In genomic region chr5:137054873-137055272, GRCm38 (mm10) we compare ENCODE assay signal across 31 mouse cellular contexts. TPM values are rescaled to one million over a fixed set of nuclear protein-coding genes. Genes with fewer than 3 reads are reported as not detected.
"Had no signal": no experiment of that assay in that cellular context is flagged by ENCODE, and none has a peak within 500 bp of the region (broad histone marks: within the 10 kb centered on the region; RNA-seq: fewer than 3 reads in every experiment).

No protein-coding gene starts in this region.

- ATAC-seq: hindbrain, postnatal 0 days had no signal

- H3K4me1 ChIP-seq: heart, embryonic 13.5 days; heart, embryonic 15.5 days; hindbrain, embryonic 13.5 days; hindbrain, embryonic 15.5 days; kidney, embryonic 15.5 days; limb, embryonic 13.5 days; limb, embryonic 15.5 days; liver, embryonic 13.5 days had no signal

- H3K4me2 ChIP-seq: heart, embryonic 11.5 days; heart, embryonic 13.5 days; heart, embryonic 15.5 days; hindbrain, embryonic 13.5 days; hindbrain, embryonic 15.5 days; kidney, embryonic 15.5 days; limb, embryonic 13.5 days; limb, embryonic 15.5 days; liver, embryonic 13.5 days had no signal

- H3K9me3 ChIP-seq: heart, embryonic 13.5 days; heart, embryonic 15.5 days; hindbrain, embryonic 15.5 days; kidney, embryonic 15.5 days; limb, embryonic 13.5 days; limb, embryonic 15.5 days; liver, embryonic 13.5 days had no signal

- DNase-seq: gastrocnemius, postnatal 14 days; gastrocnemius, postnatal 36 days; heart, adult 11 months; heart, adult 2 months; heart, postnatal 14 days; heart, postnatal 36 days; kidney, adult 11 months; kidney, adult 2 months; kidney, adult 9 months; kidney, postnatal 14 days; kidney, postnatal 36 days; layer of hippocampus, adult 9-11 months; layer of hippocampus, postnatal 36 days; left cerebral cortex, postnatal 4 days; liver, embryonic 13.5 days had no signal

- H3K4me3 ChIP-seq: heart, adult 2 months; heart, embryonic 13.5 days; heart, embryonic 15.5 days; hindbrain, embryonic 13.5 days; hindbrain, embryonic 15.5 days; kidney, embryonic 15.5 days; limb, embryonic 13.5 days; limb, embryonic 15.5 days; liver, embryonic 13.5 days had no signal

- H3K27me3 ChIP-seq: heart, embryonic 13.5 days; heart, embryonic 15.5 days; hindbrain, embryonic 13.5 days; hindbrain, embryonic 15.5 days; kidney, embryonic 15.5 days; limb, embryonic 13.5 days; limb, embryonic 15.5 days had no signal

- H3K36me3 ChIP-seq: heart, embryonic 13.5 days; heart, embryonic 15.5 days; hindbrain, embryonic 13.5 days; hindbrain, embryonic 15.5 days; kidney, embryonic 15.5 days; limb, embryonic 13.5 days; limb, embryonic 15.5 days; liver, embryonic 13.5 days had no signal

- H3K9ac ChIP-seq: heart, embryonic 13.5 days; heart, embryonic 15.5 days; hindbrain, embryonic 13.5 days; hindbrain, embryonic 15.5 days; kidney, embryonic 15.5 days; limb, embryonic 13.5 days; limb, embryonic 15.5 days; liver, embryonic 13.5 days had no signal

- H3K27ac ChIP-seq: heart, adult 2 months; heart, embryonic 13.5 days; heart, embryonic 15.5 days; hindbrain, embryonic 13.5 days; hindbrain, embryonic 15.5 days; hindbrain, postnatal 0 days; kidney, embryonic 15.5 days; kidney, postnatal 0 days; limb, embryonic 13.5 days; limb, embryonic 15.5 days; liver, embryonic 13.5 days had no signal

RNA-seq across cellular contexts. Expression of gene Serpine1, which starts 17.2 kb away (rescaled TPM):
- total RNA-seq: hematopoietic stem cell, adult 5-6 weeks had no signal

RNA-seq across cellular contexts. Expression of gene Vgf, which starts 28.7 kb away (rescaled TPM):
- total RNA-seq: gastrocnemius, adult 18-20 months; gastrocnemius, adult 8-10 months; gastrocnemius, postnatal 14 days; gastrocnemius, postnatal 36 days; heart, adult 2 months; heart, postnatal 14 days had no signal
- polyA plus RNA-seq: gonadal fat pad, adult 2 months; heart, embryonic 15.5 days; heart, postnatal 0 days; limb, embryonic 11.5 days; liver, embryonic 13.5 days had no signal
